In the genomic region with DNA sequence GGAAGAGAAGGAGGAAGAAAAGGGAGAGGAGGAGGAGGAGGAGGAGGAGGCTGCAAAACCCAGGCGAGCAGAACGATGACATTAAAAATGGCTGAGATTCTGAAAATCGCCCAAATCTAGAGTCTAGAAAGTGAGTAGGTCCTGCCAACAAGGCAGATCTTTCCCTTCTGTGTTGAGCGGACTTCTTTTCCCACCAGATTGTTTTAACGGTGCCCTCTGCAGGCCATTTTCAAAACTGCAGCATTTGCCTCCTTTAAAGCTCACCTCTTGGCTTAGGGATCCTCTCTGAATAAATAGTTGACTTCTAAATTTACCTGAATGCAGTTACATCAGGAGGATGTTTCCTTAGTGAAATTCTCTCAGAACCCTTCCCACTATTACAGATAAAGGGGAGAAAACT, we compare ENCODE assay signal across 9 mouse cellular contexts.
A peak's percentile ranks its signal among the peaks of the same experiment; 100 is the strongest.
DNase-seq lines count a peak whose midpoint lies in the region; ATAC-seq lines count a peak whose summit lies in the region.
"Had no signal": no experiment of that assay in that cellular context is flagged by ENCODE, and none has a peak within 500 bp of the region (broad histone marks: within the 10 kb centered on the region; RNA-seq: fewer than 3 reads in every experiment).

No protein-coding gene starts in this region.

- DNase-seq in CD4-positive, CD25-positive, alpha-beta regulatory T cell, adult 2 months (ENCODE audit: low read depth, low spot score): peak; percentile 67
- DNase-seq in heart, postnatal 36 days: peak; percentile 83 to 90
- peak; percentile 78 to 83 for DNase-seq in layer of hippocampus, postnatal 36 days

- H3K4me2 ChIP-seq in forebrain, embryonic 16.5 days (ENCODE audit: low read length): no peak overlapping the region
- 0 out of 2 replicates have a peak overlapping the region, but pooled peaks have one; percentile 27 for H3K4me2 ChIP-seq in stomach, embryonic 16.5 days (ENCODE audit: low read depth, low read length)

- H3K9me3 ChIP-seq in forebrain, embryonic 16.5 days (ENCODE audit: control insufficient read depth, low read length): no peaks in the 10 kb centered on the region
- no peaks in the 10 kb centered on the region for H3K9me3 ChIP-seq in stomach, embryonic 16.5 days (replicated peaks; ENCODE audit: control insufficient read depth, low read length)

- no peaks in the 10 kb centered on the region for H3K36me3 ChIP-seq in forebrain, embryonic 16.5 days (ENCODE audit: control insufficient read depth, insufficient read depth)
- H3K36me3 ChIP-seq in stomach, embryonic 16.5 days (ENCODE audit: control insufficient read depth, insufficient read depth, low read length): no peaks in the 10 kb centered on the region

- intact Hi-C loops in heart, postnatal 36 days (cut with DNase I): loop anchor here (1.0 to 10.0 kb wide), 4 partner anchors 72 to 448 kb away; no protein-coding TSS in a partner anchor

- no peak overlapping the region; the same call in 1 of the 2 replicates for H3K27ac ChIP-seq in forebrain, embryonic 16.5 days (ENCODE audit: low read length)
- no peak overlapping the region for H3K27ac ChIP-seq in stomach, embryonic 16.5 days (ENCODE audit: low read length)

- 0 out of 2 replicates have a peak, but pooled peaks cover 3% of the 10 kb centered on the region for H3K4me1 ChIP-seq in forebrain, embryonic 16.5 days (replicated peaks; ENCODE audit: control insufficient read depth, insufficient read depth, low read length)
- no peaks in the 10 kb centered on the region for H3K4me1 ChIP-seq in stomach, embryonic 16.5 days (ENCODE audit: control insufficient read depth, insufficient read depth, low read length)

- no peak overlapping the region for H3K9ac ChIP-seq in forebrain, embryonic 16.5 days (replicated peaks; ENCODE audit: low read depth, low read length)
- H3K9ac ChIP-seq in stomach, embryonic 16.5 days (ENCODE audit: low read length): no peak overlapping the region

- H3K27me3 ChIP-seq in forebrain, embryonic 16.5 days (replicated peaks; ENCODE audit: control insufficient read depth, insufficient read depth, low read length): no peaks in the 10 kb centered on the region
- H3K27me3 ChIP-seq in stomach, embryonic 16.5 days (ENCODE audit: control insufficient read depth, insufficient read depth, low read length): no peaks in the 10 kb centered on the region

- no peak for ATAC-seq in CD4-positive, CD25-positive, alpha-beta regulatory T cell, adult 4 months
- ATAC-seq in cerebellum, adult (ENCODE audit: insufficient number of reproducible peaks, low FRiP score, low TSS enrichment): peak; percentile 61; the same call in 1 of the 2 replicates
- ATAC-seq in forebrain, embryonic 16.5 days: peak; percentile 70; the same call in 1 of the 2 replicates
- peak; percentile 55; the same call in 1 of the 2 replicates for ATAC-seq in megakaryocyte-erythroid progenitor cell, adult 5-6 weeks (replicated peaks; ENCODE audit: low FRiP score, low TSS enrichment, poor library complexity, severe bottlenecking)
- ATAC-seq in stomach, embryonic 16.5 days (ENCODE audit: insufficient read depth, low FRiP score): peak; percentile 60; the same call in 1 of the 2 replicates

- WGBS in forebrain, embryonic 16.5 days: 4% methylated on average over 5 of the region's 5 CpGs
- 6% methylated on average over 5 of the region's 5 CpGs for WGBS in stomach, embryonic 16.5 days

- H3K4me3 ChIP-seq in forebrain, embryonic 16.5 days (replicated peaks; ENCODE audit: low read length): no peak overlapping the region
- H3K4me3 ChIP-seq in stomach, embryonic 16.5 days (replicated peaks; ENCODE audit: low read length): no peak overlapping the region
- H3K4me3 ChIP-seq: myocyte had no signal
